Mouse (Mus musculus): Measurements from ENCODE around the gene Rassf3. TPM values are rescaled to one million over a fixed set of nuclear protein-coding genes. Genes with fewer than 3 reads are reported as not detected.
A peak's percentile ranks its signal among the peaks of the same experiment; 100 is the strongest.

The Rassf3 gene
- polyA plus RNA-seq (2012; rRNA removed) = 33.3 and 37.5 TPM in 2 replicates

DNA sequence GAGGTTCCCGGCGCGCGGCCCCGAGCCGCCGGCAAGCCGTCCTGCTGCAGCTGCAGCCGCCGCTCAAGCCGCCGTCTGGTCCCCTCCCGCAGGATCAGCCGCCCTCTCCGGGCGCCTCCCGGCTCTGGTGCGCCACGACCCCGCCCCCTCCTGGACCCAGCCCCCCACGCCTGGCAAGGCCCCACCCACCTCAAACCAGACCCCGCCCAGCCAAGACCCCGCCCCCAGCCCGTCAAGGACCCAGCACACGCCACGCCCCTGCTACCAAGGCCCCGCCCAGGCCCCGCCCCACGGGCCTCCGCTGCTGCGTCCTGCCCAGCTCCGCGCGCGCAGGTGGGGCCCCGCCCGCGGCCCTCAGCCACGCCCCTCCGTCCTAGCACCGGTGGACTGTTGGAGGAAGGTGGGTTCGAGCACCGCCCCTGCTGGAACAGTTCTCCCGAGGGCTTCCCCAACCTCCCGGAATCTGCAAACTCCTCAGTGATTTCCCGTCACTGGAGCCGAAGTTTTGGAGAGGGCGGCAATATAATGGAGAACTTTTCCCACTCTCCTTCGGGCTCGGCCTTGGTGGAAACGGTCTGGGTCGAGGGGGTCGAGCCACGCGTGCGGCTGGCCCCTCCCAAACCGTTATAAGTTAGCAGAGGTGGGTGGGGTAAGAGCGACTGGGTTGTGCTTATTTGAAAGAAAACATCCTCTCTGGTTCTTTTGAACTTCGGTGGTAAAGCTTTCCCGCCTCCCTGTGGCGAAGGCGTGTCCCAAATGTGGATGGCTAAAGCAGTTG is at the start of gene Rassf3:
Rassf3 (minus strand) TSS at position 158 of the 778 bp plus-strand sequence.
- no peak for DNase-seq (ENCODE audit: low read depth)

DNA sequence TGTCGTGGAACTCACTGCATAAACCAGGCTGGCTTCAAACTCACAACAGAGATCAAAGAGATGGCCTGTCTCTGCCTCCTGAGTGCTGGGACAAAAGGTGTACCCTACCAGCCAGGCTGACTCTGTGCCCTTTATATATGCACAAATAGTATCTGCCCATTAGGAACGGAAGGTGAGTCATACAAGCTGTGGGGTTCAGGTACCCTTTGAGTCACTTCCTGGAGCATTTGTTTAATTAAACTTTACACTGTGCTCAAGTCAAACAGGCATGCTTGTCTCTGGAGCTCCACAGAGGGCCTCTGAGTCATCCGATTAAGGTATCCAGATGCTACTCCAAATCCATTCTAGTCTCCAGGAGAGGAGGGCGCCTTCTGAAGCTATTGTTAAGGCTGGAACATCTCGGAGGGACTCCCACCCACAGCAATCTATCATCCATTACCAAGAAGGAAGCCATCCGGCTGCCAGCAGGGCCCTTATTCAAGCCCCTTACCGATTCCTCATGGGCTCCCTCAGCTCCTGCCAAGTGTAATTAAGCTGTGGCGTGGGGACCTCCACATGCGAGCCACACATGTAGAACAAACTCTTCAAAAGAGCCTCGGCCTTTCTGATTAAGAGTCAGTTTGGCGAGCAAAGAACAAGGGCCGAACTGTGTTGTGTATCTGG is 44.9 kb upstream of the Rassf3 start:
- no peak for DNase-seq (ENCODE audit: low read depth)

DNA sequence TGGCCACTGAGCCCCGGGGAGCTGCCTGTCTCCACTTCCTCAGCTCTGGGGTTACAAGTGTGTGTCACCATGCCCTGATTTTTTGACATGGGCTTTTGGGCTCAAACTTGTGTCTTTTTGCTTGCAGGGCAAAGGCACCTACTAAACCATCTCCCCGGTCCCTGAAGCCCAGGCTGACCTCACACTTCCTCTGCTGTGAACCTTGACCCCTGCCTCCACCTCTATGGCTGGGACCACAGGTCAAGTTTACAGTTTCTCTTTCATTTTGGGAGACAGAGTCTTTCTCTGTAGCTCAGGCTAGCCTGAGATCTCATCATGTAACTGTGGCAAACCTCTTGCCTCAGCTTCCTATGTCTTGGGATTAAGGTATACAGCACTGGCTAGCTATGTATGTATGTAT is 43.6 kb upstream of the Rassf3 start:
- DNase-seq (ENCODE audit: low read depth) = no peak

DNA sequence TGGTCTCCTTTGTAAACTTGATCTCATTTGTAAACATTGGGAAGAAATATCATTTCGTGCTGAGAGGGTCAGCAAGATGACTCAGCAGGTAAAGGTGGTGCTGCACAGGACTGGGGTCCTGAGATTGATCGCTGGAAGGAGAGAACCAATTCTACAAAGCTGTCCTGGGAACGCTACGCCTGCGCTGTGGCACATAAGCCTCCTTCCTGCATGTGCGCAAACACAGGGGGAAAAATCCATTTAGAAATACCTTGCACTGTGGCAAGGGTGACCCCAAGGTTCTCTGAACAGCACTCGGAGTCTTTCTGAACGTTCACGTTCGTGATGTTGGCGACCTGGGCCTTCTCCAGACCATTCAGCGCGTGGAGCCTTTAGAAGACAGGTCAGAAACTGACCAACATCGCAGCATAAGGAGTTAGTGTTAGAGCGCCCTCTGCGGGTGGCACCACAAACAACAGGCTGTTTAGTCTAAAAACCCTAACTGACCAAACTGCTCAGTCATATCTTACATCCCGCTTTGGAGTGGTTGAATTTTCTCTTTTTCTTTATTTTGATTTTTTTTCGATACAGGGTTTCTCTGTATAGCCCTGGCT is 40.0 kb upstream of the Rassf3 start:
- no peak for DNase-seq (ENCODE audit: low read depth)

DNA sequence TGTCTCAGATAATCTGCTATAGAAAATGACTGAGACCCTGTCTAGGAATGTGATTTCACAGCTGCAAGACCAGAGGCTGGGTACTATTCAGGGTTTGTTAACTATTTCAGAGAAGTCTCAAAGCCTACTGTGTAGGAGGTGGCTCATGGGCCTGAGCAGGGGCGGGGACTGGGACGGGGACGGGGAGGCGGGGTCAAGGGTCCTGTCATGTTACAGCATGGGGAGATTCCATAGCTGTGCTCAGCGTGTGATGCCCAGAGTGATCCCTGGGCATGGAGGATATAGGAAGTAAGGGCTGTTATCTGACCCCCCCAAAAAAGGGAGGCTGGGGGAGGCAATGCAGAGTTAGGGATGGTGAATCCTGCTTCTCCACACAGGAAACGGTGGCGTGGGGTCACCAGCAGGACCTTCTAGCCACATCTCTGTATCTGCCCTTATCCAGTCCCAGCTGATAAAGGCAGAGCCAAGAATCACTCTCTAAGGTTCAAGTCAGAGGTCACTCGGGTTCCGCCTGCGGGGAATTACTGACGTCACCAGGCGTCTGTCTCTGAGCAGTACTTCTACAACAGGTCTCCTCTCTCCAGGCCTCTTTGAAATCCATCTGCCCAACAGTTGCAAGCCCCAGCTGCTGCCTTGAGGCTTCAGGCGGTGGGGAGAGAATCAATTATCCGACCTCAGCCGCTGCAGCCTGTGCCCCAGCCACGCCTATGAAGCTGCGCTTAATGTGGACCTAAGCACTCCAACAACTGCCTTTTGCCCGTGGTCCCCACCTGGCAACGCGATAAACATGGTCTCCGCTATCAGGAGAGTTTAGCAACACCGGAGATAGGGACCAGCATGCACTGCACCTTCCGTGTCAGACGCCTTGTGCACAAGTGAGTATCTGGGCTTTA is 33.9 kb upstream of the Rassf3 start:
- DNase-seq (ENCODE audit: low read depth) = no peak

GRCm38 (mm10) chr10:121507755-121508544 is 31.8 kb upstream of the Rassf3 start:
- DNase-seq (ENCODE audit: low read depth) = no peak

- DNase-seq (ENCODE audit: low read depth) = no peak
These were observed 30.8 kb upstream of the Rassf3 start for GRCm38 (mm10) chr10:121506731-121507583.

GRCm38 (mm10) chr10:121505929-121506328 is 29.8 kb upstream of the Rassf3 start:
- no peak for DNase-seq (ENCODE audit: low read depth)

DNA sequence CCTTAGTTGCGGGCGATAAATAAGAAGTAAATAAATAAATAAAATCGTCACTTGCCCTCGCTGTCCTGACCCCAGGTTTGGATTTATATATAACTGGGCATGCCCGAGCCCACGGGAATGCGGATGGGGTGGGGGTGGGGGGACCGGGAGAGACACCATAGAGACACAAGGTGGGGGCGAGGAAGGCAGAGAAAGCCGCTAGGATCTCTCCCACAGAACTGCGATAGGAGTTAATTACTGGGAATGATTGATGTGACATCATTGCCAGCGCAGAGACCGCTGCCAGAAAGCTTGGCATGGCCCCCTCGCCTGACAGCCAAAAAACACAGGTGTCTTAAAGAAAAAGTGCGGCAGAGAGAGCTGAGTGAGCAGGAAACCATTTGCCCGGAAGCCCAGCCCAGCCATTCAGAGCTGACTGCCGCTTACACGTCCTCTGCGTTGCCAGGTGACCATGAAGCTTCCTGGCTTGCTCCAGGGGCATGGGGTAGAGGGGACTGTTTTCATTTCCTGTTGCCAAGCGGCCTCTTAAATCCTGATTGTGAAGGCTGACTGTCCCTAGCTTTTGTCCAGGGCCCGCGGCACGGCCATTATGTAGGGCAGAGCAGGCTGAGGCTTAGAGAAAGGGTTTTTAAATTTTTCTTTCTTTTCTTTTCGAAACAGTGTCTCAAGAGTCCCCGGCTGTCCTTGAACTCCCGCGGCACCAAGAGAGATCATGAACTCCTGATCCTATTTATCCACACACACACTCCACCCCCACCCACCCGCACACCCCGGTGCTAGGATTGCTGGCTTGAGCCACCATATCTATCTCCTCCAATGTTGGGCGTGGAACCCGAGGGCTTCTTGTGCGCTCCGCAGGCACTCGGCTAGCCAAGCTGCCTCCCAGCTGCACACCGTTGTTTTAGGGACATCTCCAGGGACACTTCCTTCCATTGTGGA is 29.1 kb upstream of the Rassf3 start:
- peak; percentile 83 for DNase-seq (ENCODE audit: low read depth)

- peak; percentile 84 for DNase-seq (ENCODE audit: low read depth)
These were observed 25.0 kb upstream of the Rassf3 start for GRCm38 (mm10) chr10:121501160-121501559.

GRCm38 (mm10) chr10:121500034-121500433 is 23.9 kb upstream of the Rassf3 start:
- DNase-seq (ENCODE audit: low read depth) = peak; percentile 98

GRCm38 (mm10) chr10:121499063-121499462 is 22.9 kb upstream of the Rassf3 start:
- no peak for DNase-seq (ENCODE audit: low read depth)

- peak; percentile 70 for DNase-seq (ENCODE audit: low read depth)
These were observed 22.3 kb upstream of the Rassf3 start for GRCm38 (mm10) chr10:121498481-121498904.

DNA sequence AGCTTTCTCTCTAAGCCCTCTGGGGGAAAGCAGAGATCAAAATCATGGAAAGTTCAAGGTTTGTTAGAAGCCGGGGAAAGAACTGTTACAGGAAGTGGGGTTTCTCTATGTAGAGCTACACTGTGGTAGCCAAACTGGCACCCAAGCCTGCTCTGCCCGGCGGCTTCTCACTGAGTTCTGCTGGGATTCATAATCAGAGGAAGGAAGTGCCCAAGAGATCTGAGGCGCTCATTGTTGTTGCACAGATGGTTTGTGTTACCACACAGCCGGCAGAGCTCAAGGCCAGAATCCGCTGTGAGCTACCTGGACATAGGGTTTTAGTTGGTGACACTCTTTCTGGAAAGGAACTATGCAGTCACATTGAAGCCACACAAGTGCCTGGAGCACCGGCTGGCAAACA is 21.8 kb upstream of the Rassf3 start:
- no peak for DNase-seq (ENCODE audit: low read depth)

DNA sequence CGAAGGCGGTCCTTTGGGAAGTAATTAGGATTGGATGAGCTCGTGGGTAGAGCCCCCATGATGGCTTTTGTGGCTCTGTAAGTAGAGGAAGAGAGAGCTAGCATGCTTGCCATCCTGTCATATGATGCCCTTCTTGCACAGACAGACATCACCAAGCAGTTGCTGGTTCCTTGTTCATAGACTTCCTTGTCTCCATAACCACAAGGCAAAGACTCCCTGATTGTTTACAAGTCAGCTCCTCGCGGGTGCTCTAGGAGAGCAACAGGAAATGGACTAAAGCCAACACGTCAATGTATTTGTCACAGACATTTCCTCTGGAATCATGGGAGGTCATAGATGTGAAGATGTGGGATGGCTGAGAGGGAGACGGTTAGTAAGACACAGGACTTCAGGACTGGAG is 20.5 kb upstream of the Rassf3 start:
- no peak for DNase-seq (ENCODE audit: low read depth)

DNA sequence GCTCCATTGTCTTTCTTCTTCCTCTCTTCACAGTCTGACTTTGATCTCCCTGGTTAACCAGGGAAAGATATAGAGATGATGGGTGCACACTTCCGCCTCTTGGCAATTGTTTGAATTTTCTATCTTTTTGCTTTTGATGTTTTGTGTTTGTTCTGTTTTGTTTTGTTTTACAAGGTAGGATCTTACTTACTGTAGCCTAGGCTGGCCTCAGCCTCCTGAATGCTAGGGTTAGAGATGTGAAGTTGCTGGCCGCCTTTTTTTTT is 17.9 kb upstream of the Rassf3 start:
- no peak for DNase-seq (ENCODE audit: low read depth)

GRCm38 (mm10) chr10:121493374-121494162 is 17.4 kb upstream of the Rassf3 start:
- no peak for DNase-seq (ENCODE audit: low read depth)

DNA sequence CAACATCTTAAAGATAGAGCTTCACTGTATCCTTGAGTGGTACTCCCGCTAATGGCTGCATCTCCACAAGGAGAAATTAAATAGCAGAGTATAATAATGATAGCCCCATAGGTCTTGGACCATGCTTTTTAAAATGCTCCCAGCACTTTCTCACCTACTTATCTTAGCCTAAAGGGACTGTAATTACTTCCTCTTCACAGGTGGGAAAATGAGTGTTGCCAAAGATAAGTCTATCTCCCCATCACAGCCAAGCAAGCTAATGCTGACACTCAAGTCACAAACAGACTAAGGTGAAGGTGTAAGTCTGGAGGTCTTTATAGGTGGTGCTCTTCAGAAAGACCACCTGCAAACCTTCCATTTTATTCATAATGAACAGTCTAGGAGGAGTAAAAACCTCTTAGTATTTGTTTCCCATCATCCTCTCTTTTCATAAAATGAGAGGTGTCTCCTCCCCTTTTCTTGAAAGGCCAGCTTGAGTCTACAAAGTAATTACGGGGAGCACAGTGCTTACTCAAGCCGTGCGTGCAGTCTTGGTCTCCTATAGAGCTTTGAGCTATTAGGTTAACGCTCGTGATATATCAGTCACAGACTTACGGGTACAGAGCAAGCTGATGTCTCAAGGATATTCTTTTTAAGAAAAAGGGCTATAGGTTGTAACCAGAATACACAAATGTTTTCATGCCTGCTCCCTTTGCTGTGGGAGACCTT is 16.6 kb upstream of the Rassf3 start:
- DNase-seq (ENCODE audit: low read depth) = no peak
